Mouse (Mus musculus) midbrain, postnatal 0 days (tissue): ENCODE measurements around the gene H2-DMb2. TPM values are rescaled to one million over a fixed set of nuclear protein-coding genes. Genes with fewer than 3 reads are reported as not detected.

Source experiments
- ATAC-seq: fragments of 200-750 bp; cut with Nextera tagmentation; 2 replicates; pipeline ENCODE4 v1.8.0; 2017; ENCODE audit warnings: moderate number of reproducible peaks, mild to moderate bottlenecking, moderate TSS enrichment, moderate library complexity; ENCODE audit not compliant: low FRiP score
- DNase-seq: peaks from one replicate; pipeline ENCODE4 v3.0.0-alpha.2; 2015; ENCODE audit warnings: low spot score
- H3K27ac ChIP-seq: fragments of 300-500 bp; sonication (generic); 2 replicates; pipeline ENCODE4 v1.5.1; 2014; ENCODE audit warnings: low read depth, mild to moderate bottlenecking, low read length, mixed read lengths
- H3K27me3 ChIP-seq: fragments of 300-500 bp; sonication (generic); 2 replicates; pipeline ENCODE4 v1.6.1; 2014; ENCODE audit warnings: low read length, control low read depth, mixed read lengths; ENCODE audit not compliant: insufficient read depth
- H3K36me3 ChIP-seq: fragments of 300-500 bp; sonication (generic); 2 replicates; pipeline ENCODE4 v1.6.1; 2014; ENCODE audit warnings: low read length, control low read depth, mixed read lengths; ENCODE audit not compliant: insufficient read depth
- H3K4me1 ChIP-seq: fragments of 300-500 bp; sonication (generic); 2 replicates; pipeline ENCODE4 v1.6.1; 2014; ENCODE audit warnings: mild to moderate bottlenecking, control low read depth, antibody characterized with exemption, low read length, mixed read lengths; ENCODE audit not compliant: insufficient read depth
- H3K4me2 ChIP-seq: fragments of 300-500 bp; sonication (generic); 2 replicates; pipeline ENCODE4 v1.6.1; 2014; ENCODE audit warnings: low read depth, mild to moderate bottlenecking, low read length, mixed read lengths; ENCODE audit not compliant: poor library complexity, severe bottlenecking
- H3K4me3 ChIP-seq: fragments of 300-500 bp; sonication (generic); 2 replicates; pipeline ENCODE4 v1.5.1; 2014; ENCODE audit warnings: low read depth, mild to moderate bottlenecking, low read length, moderate library complexity
- H3K9ac ChIP-seq: fragments of 300-500 bp; sonication (generic); replicated peaks from 2 replicates; pipeline ENCODE4 v1.6.1; 2014; ENCODE audit warnings: mild to moderate bottlenecking, low read length, moderate library complexity, mixed read lengths; ENCODE audit not compliant: poor library complexity, severe bottlenecking
- H3K9me3 ChIP-seq: fragments of 300-500 bp; sonication (generic); 2 replicates; pipeline ENCODE4 v1.6.1; 2016; ENCODE audit warnings: low read length, control low read depth
- CTCF ChIP-seq: IDR thresholded peaks from 2 replicates; pipeline ENCODE4 v1.5.1; 2016; ENCODE audit warnings: antibody characterized with exemption, mild to moderate bottlenecking
- WGBS: fragments of 180-500 bp; shearing (Covaris S2); extraction: QIAGEN DNeasy Blood & Tissue Kit; methylation state at CpG from one replicate; pipeline ENCODE4 v1.1.7; 2014; 5-methylcytosine and 5-hydroxymethylcytosine counted together
- polyA plus RNA-seq: library from polyadenylated mRNA; unstranded; fragments of >200 nt; fragmentation: Nextera tagmentation; extraction: Ambion mirVana; gene quantifications from 2 replicates; pipeline ENCODE4 v1.2.1, GENCODE M21; 2015
- total RNA-seq: library from RNA; depleted of rRNA; stranded (reverse); fragments of >200 nt; gene quantifications from 2 replicates; pipeline ENCODE4 v1.2.3, GENCODE M21; 2014

H2-DMb2 gene
- total and polyA plus RNA-seq, 2 experiments from 2014 or later, result 0.16 to 1.6 TPM

DNA sequence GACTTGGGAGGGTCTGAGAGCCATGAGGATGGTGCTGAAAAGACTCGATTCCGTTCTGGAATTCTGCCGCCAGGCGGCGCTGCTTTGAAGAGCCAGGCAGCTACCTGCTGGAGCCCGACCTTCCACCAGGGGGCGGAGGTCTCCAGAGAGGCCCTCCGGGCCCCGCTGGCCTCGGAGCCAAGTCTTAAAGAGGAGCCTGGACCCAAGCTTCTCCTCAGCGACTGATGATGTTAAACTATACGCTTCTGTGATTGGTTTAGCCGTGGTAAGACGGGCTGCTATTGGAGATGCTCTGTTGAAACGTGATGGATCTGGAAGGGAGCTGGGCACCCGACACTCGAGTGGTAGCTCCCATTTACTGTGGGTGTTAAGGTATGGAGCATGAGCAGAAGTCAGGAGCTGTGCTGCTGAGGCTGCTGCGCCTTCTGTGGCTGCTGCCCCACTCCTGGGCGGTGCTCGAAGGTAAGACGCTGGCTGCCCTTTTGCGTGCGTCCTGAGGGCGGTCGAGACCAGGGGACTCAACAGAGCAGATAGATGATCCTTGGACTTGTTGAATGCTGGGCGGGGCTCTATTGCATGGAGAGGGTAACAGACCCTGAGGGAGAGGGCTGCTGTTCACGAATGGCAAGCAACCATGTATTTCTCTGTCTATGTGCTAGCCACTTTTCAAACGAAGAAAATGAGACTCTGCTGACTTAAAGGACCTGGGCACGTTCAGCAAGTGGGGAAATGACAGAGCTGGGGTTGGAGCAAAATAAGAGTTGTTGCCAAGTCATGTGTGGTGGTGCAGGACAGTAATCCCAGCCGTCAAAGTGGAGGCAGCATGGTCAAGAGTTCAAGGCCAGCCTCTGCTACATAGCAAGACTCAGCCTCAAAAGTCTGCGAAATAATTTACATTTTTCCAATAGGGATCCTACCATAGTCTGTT lies 7.5 kb upstream of the H2-DMb2 start:
- Histone ChIP-seq H3K27ac (no peak overlapping the region), H3K4me1 (peaks cover 7% of the 10 kb centered on the region; the same call in 1 of the 2 replicates), H3K36me3 (no peaks in the 10 kb centered on the region), H3K4me3 (peak overlapping the region; percentile 38), H3K4me2 (peak overlapping the region; percentile 77), H3K9ac (peak overlapping the region; percentile 52; the same call in 1 of the 2 replicates), H3K27me3 (peaks cover 26% of the 10 kb centered on the region), H3K9me3 (no peaks in the 10 kb centered on the region)
- DNase-seq (peak; percentile 99), ATAC-seq (peak; percentile 98)
- WGBS, result 6% methylated on average over 31 of the region's 31 CpGs
- TF ChIP-seq CTCF, result peak; percentile 100

DNA sequence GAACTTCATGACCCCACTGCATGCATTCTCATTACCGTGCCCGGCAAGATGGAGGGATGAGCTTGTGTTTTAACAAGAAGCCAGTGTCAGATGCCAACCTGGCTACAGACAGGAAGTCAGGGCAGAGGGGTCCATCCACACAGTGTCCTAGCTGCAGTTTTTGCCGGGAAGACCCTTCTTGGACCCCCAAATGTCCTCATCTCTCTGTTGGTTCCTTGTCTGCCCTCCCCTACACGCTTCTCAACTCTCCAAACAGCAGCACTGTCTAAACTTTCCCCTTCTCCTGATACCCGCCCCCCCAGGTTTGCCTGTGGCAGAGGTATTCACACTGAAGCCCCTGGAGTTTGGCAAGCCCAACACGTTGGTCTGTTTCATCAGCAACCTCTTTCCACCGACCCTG lies 5.5 kb upstream of the H2-DMb2 start:
- Histone ChIP-seq H3K9me3 (no peaks in the 10 kb centered on the region), H3K4me1 (peaks cover 7% of the 10 kb centered on the region; the same call in 1 of the 2 replicates), H3K9ac (no peak overlapping the region), H3K4me2 (no peak overlapping the region), H3K27ac (no peak overlapping the region), H3K27me3 (peaks cover 34% of the 10 kb centered on the region), H3K36me3 (no peaks in the 10 kb centered on the region), H3K4me3 (no peak overlapping the region)
- DNase-seq (no peak), ATAC-seq (no peak)
- WGBS, result 76% methylated on average over 7 of the region's 7 CpGs
- TF ChIP-seq CTCF, result no peak

DNA sequence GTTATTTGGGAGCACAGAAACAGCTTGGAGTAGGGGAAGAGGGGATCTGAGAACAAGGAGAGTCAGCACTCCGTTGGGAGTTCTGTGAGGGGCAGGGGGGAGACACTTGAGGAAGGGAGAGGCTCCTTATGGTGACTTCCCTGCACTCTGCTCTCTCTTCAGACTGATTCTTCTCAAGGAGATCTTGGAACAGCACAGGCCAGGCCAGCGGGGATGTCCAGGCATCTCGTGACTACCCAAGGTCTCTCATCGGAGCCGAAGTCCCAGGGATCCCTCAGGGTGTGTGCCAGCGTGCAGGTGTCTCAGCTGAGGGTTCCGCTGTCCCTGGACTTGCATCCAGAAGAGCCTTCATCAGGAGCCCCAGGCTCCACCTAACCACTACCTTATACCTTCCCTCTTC lies 4.5 kb upstream of the H2-DMb2 start:
- Histone ChIP-seq H3K9ac (no peak overlapping the region), H3K4me3 (no peak overlapping the region), H3K36me3 (no peaks in the 10 kb centered on the region), H3K27me3 (peaks cover 34% of the 10 kb centered on the region), H3K4me1 (peaks cover 7% of the 10 kb centered on the region; the same call in 1 of the 2 replicates), H3K27ac (no peak overlapping the region), H3K4me2 (no peak overlapping the region), H3K9me3 (no peaks in the 10 kb centered on the region)
- TF ChIP-seq CTCF, result no peak
- DNase-seq (no peak), ATAC-seq (no peak)
- 81% methylated on average over 7 of the region's 7 CpGs for WGBS

DNA sequence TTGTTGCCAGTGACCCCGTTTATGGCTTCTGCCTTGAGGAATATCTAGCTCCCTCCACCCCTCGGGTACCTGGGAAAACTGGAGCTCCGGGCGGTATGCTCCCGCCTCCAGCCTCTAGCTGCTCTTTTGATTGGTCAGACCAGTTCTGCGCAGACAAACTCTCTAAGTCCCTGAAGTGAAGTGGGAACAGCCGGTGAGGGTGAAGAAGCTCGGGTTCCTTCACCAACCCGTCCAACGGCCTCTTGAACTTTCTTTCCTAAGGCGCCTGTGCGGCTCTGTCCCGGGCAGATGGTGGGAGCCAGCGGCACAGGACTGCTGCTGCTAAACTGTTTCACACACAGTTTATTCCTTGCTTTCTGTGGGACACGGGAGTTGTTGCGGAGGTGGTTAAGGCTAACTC lies 3.7 kb upstream of the H2-DMb2 start:
- Histone ChIP-seq H3K27me3 (peaks cover 34% of the 10 kb centered on the region), H3K9me3 (no peaks in the 10 kb centered on the region), H3K36me3 (no peaks in the 10 kb centered on the region), H3K27ac (no peak overlapping the region), H3K9ac (0 out of 2 replicates have a peak overlapping the region, but pooled peaks have one; percentile 3), H3K4me2 (peak overlapping the region; percentile 32), H3K4me3 (peak overlapping the region; percentile 16; the same call in 1 of the 2 replicates), H3K4me1 (peaks cover 7% of the 10 kb centered on the region; the same call in 1 of the 2 replicates)
- peak; percentile 24 for DNase-seq
- no peak for TF ChIP-seq CTCF
- ATAC-seq, result no peak
- 1% methylated on average over 16 of the region's 16 CpGs for WGBS

DNA sequence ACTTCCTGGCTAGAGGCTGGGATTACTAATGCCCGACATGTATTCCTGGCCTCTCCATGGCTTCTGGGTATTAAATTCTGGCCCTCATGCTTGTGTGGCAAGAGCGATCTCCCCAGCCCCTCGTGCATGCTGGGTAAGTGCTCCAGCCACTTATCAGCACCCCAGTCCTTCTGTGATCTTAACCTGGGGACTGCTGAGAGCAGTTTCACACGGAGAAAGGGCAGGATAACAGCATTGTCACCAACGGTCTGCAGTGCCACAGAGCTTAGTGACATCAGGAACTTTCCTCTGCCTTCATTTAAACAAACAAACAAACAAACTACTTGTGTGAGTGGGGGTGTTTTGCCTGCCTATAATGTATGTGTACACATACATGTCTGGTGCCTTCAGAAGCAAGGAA lies 2.9 kb upstream of the H2-DMb2 start:
- no peak for TF ChIP-seq CTCF
- Histone ChIP-seq H3K4me1 (peaks cover 7% of the 10 kb centered on the region; the same call in 1 of the 2 replicates), H3K27ac (no peak overlapping the region), H3K27me3 (peaks cover 34% of the 10 kb centered on the region), H3K9ac (no peak overlapping the region), H3K4me2 (no peak overlapping the region), H3K4me3 (no peak overlapping the region), H3K36me3 (no peaks in the 10 kb centered on the region), H3K9me3 (no peaks in the 10 kb centered on the region)
- no peak for ATAC-seq
- no peak for DNase-seq
- WGBS, result 13% methylated on average over 5 of the region's 5 CpGs

DNA sequence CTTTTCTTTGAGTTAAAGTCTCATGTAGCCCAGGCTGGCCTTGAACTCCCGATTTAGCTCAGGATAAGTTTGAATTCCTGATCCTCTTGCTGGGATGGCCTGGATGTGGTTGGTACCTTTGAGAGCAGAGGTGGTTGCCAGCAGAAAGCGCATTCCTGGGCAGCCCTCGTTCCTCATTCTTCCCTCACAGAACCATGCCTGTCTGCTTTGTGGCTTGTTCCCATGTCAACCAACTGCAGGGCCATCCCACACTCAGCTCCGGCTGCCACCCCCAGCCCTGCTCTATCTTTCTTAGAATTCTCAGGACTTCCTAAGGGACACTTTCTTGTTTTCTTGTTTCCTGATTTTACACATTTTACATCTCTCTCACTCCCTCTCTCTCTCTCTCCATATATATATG lies 1.7 kb upstream of the H2-DMb2 start:
- Histone ChIP-seq H3K9ac (no peak overlapping the region), H3K27me3 (peaks cover 34% of the 10 kb centered on the region), H3K27ac (no peak overlapping the region), H3K4me3 (no peak overlapping the region), H3K9me3 (no peaks in the 10 kb centered on the region), H3K4me2 (no peak overlapping the region), H3K4me1 (peaks cover 3% of the 10 kb centered on the region; the same call in 1 of the 2 replicates), H3K36me3 (no peaks in the 10 kb centered on the region)
- DNase-seq (no peak), ATAC-seq (no peak)
- 35% methylated on average over 4 of the region's 4 CpGs for WGBS
- TF ChIP-seq CTCF, result no peak
